Mouse (Mus musculus) layer of hippocampus, postnatal 36 days (tissue): ENCODE data around the gene Eif2s3x. TPM values are rescaled to one million over a fixed set of nuclear protein-coding genes. Genes with fewer than 3 reads are reported as not detected.
"Not testable (repeated sequence)": the region's sequence is repeated elsewhere in the genome, so short reads cannot be mapped to it uniquely, and the experiment has no call there.

Experiments used
- DNase-seq, 2 experiments: peaks; one replicate each; pipeline ENCODE4 v3.0.0; 2022
- total RNA-seq, 2 experiments: library from RNA; stranded (reverse); gene quantifications; 2 replicates each; pipeline ENCODE4 v1.2.3; 2021

Eif2s3x gene
- total RNA-seq, result 100 to 1,000 TPM in 1 of 2 experiments, 10 to 100 TPM in 1; 96.1 to 148 TPM

GRCm38 (mm10) chrX:94212597-94213321 lies at the start of gene Eif2s3x:
Eif2s3x (minus strand) TSS chrX:94212862.
- peak; percentile 81 to 90 for DNase-seq

- no peak for DNase-seq
Measured at GRCm38 (mm10) chrX:94235601-94236000, 22.9 kb upstream of the Eif2s3x start.

- DNase-seq, result peak in 1 of 2 experiments; percentile 3
Measured at GRCm38 (mm10) chrX:94235190-94235555, 22.5 kb upstream of the Eif2s3x start.

GRCm38 (mm10) chrX:94234532-94235189 lies 22.0 kb upstream of the Eif2s3x start, which contains the start of gene Klhl15:
Klhl15 (plus strand) TSS chrX:94234599.
- peak; percentile 78 to 83 for DNase-seq

- DNase-seq, result no peak
Measured at GRCm38 (mm10) chrX:94233936-94234531, 21.4 kb upstream of the Eif2s3x start.

- DNase-seq, result no peak
Measured at GRCm38 (mm10) chrX:94233432-94233831, 20.8 kb upstream of the Eif2s3x start.

GRCm38 (mm10) chrX:94213384-94213783 lies 722 bp upstream of the Eif2s3x start:
- peak in 1 of 2 experiments; percentile 11 for DNase-seq

- DNase-seq, result no peak
Measured at GRCm38 (mm10) chrX:94212264-94212596, 432 bp downstream of the Eif2s3x start.

- peak in 1 of 2 experiments; percentile 22 for DNase-seq
Measured at GRCm38 (mm10) chrX:94197789-94198188, 14.9 kb downstream of the Eif2s3x start.

GRCm38 (mm10) chrX:94193901-94194300 lies 18.8 kb downstream of the Eif2s3x start:
- DNase-seq, result not testable (repeated sequence)

GRCm38 (mm10) chrX:94185156-94185555 lies 27.5 kb downstream of the Eif2s3x start:
- DNase-seq, result no peak

- no peak for DNase-seq
Measured at GRCm38 (mm10) chrX:94183814-94184213, 28.8 kb downstream of the Eif2s3x start.

GRCm38 (mm10) chrX:94177715-94178340 lies 34.8 kb downstream of the Eif2s3x start:
- DNase-seq, result peak; percentile 92 to 95

GRCm38 (mm10) chrX:94169348-94169747 lies 43.3 kb downstream of the Eif2s3x start:
- DNase-seq, result no peak

GRCm38 (mm10) chrX:94152251-94152830 lies 60.3 kb downstream of the Eif2s3x start:
- DNase-seq, result no peak

GRCm38 (mm10) chrX:94150471-94150870 lies 62.2 kb downstream of the Eif2s3x start:
- DNase-seq, result no peak

- no peak for DNase-seq
Measured at GRCm38 (mm10) chrX:94142004-94142771, 70.5 kb downstream of the Eif2s3x start.

- DNase-seq, result no peak
Measured at GRCm38 (mm10) chrX:94140080-94140479, 72.6 kb downstream of the Eif2s3x start.
